Mouse (Mus musculus) stomach, embryonic 14.5 days (tissue): ENCODE results near the gene Cldn11. TPM values are rescaled to one million over a fixed set of nuclear protein-coding genes. Genes with fewer than 3 reads are reported as not detected.

Experiments
- ATAC-seq: fragments of 200-750 bp; cut with Nextera tagmentation; 2 replicates; pipeline ENCODE4 v1.8.0; 2017; ENCODE audit warnings: low read depth, moderate TSS enrichment; ENCODE audit not compliant: insufficient number of reproducible peaks, insufficient read depth, low FRiP score
- H3K27ac ChIP-seq: fragments of 300-500 bp; sonication (generic); 2 replicates; pipeline ENCODE4 v1.5.1; 2014; ENCODE audit warnings: mild to moderate bottlenecking, low read length, moderate library complexity, mixed read lengths
- H3K27me3 ChIP-seq: fragments of 300-500 bp; sonication (generic); 2 replicates; pipeline ENCODE4 v1.6.1; 2014; ENCODE audit warnings: low read length, control low read depth, mixed read lengths; ENCODE audit not compliant: control insufficient read depth, insufficient read depth
- H3K36me3 ChIP-seq: fragments of 300-500 bp; sonication (generic); 2 replicates; pipeline ENCODE4 v1.6.1; 2014; ENCODE audit warnings: mild to moderate bottlenecking, control low read depth, low read length, moderate library complexity, mixed read lengths; ENCODE audit not compliant: control insufficient read depth, insufficient read depth
- H3K4me1 ChIP-seq: fragments of 300-500 bp; sonication (generic); 2 replicates; pipeline ENCODE4 v1.6.1; 2014; ENCODE audit warnings: low read length, control low read depth, mixed read lengths; ENCODE audit not compliant: control insufficient read depth, insufficient read depth
- H3K4me2 ChIP-seq: fragments of 300-500 bp; sonication (generic); replicated peaks from 2 replicates; pipeline ENCODE4 v1.6.1; 2014; ENCODE audit warnings: low read depth, low read length, control low read depth
- H3K4me3 ChIP-seq: fragments of 300-500 bp; sonication (generic); 2 replicates; pipeline ENCODE4 v1.5.1; 2014; ENCODE audit warnings: low read depth, low read length, control low read depth
- H3K9ac ChIP-seq: fragments of 300-500 bp; sonication (generic); replicated peaks from 2 replicates; pipeline ENCODE4 v1.6.1; 2014; ENCODE audit warnings: low read depth, mild to moderate bottlenecking, control low read depth, low read length, moderate library complexity, mixed read lengths
- H3K9me3 ChIP-seq: fragments of 300-500 bp; sonication (generic); 2 replicates; pipeline ENCODE4 v1.6.1; 2016; ENCODE audit warnings: low read depth, low read length, control low read depth; ENCODE audit not compliant: control insufficient read depth
- WGBS: fragments of 180-500 bp; shearing (Covaris S2); extraction: QIAGEN DNeasy Blood & Tissue Kit; methylation state at CpG from one replicate; pipeline ENCODE4 v1.1.7; 2014; 5-methylcytosine and 5-hydroxymethylcytosine counted together
- polyA plus RNA-seq: library from polyadenylated mRNA; unstranded; fragments of >200 nt; fragmentation: Nextera tagmentation; extraction: Ambion mirVana; gene quantifications from 2 replicates; pipeline ENCODE4 v1.2.1, GENCODE M21; 2014

Cldn11 gene
- polyA plus RNA-seq, 1 experiment from 2014 or later, result 2.0 TPM

DNA sequence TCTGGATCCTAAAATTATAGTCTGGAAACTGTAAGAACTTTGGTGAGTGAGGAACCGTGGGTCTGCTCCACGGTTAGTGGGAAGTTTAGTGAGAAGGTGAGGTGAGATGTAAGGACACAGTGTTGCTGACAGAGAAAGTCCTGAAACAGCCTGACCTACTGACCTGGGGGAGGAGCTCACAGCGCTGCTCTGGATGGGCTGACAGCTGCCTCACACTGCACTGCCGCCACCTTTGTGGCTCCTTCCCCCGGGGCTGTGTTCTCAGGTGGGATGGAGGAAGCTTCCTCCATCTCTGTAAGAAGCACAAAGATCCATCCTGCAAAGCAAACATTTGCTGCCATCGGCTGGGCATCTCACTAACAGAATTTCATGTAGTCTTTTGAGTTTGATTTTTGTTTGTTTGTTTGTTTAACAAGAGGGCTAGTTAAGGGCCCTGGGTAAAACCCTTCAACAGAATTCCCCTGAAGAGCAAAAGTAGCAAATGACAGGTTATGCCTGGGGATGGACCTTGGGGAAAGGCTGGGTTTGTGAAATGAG lies 58.8 kb downstream of the Cldn11 start:
- H3K27ac ChIP-seq, result no peak overlapping the region
- H3K27me3 ChIP-seq, result no peaks in the 10 kb centered on the region
- H3K9ac ChIP-seq, result no peak overlapping the region
- H3K4me2 ChIP-seq, result peak overlapping the region; percentile 28; the same call in 1 of the 2 replicates
- no peaks in the 10 kb centered on the region for H3K9me3 ChIP-seq
- WGBS, result 12% methylated on average over 6 of the region's 6 CpGs
- ATAC-seq, result no peak
- H3K4me3 ChIP-seq, result no peak overlapping the region
- no peaks in the 10 kb centered on the region for H3K36me3 ChIP-seq
- 0 out of 2 replicates have a peak, but pooled peaks cover 6% of the 10 kb centered on the region for H3K4me1 ChIP-seq

- Histone ChIP-seq H3K9ac (no peak overlapping the region), H3K27ac (no peak overlapping the region), H3K4me2 (peak overlapping the region; percentile 28), H3K4me3 (no peak overlapping the region), H3K4me1 (0 out of 2 replicates have a peak, but pooled peaks cover 6% of the 10 kb centered on the region), H3K9me3 (no peaks in the 10 kb centered on the region), H3K27me3 (no peaks in the 10 kb centered on the region), H3K36me3 (no peaks in the 10 kb centered on the region)
- ATAC-seq, result no peak
- WGBS, result 8% methylated on average over 19 of the region's 19 CpGs
These were observed 59.3 kb downstream of the Cldn11 start for GRCm38 (mm10) chr3:31209001-31209400.

- no peak overlapping the region for H3K9ac ChIP-seq
- no peak overlapping the region for H3K4me3 ChIP-seq
- H3K27ac ChIP-seq, result no peak overlapping the region
- no peaks in the 10 kb centered on the region for H3K36me3 ChIP-seq
- no peak for ATAC-seq
- no peaks in the 10 kb centered on the region for H3K9me3 ChIP-seq
- H3K4me1 ChIP-seq, result 0 out of 2 replicates have a peak, but pooled peaks cover 6% of the 10 kb centered on the region
- H3K4me2 ChIP-seq, result no peak overlapping the region
- H3K27me3 ChIP-seq, result no peaks in the 10 kb centered on the region
- 47% methylated on average over 9 of the region's 9 CpGs for WGBS
These were observed 62.7 kb downstream of the Cldn11 start for GRCm38 (mm10) chr3:31212205-31213038.

GRCm38 (mm10) chr3:31213802-31214201 lies 64.1 kb downstream of the Cldn11 start:
- no peaks in the 10 kb centered on the region for H3K36me3 ChIP-seq
- H3K9ac ChIP-seq, result no peak overlapping the region
- H3K9me3 ChIP-seq, result no peaks in the 10 kb centered on the region
- WGBS, result 24% methylated on average over 3 of the region's 3 CpGs
- no peak overlapping the region for H3K4me2 ChIP-seq
- H3K4me3 ChIP-seq, result no peak overlapping the region
- H3K27ac ChIP-seq, result no peak overlapping the region
- no peaks in the 10 kb centered on the region for H3K4me1 ChIP-seq
- no peaks in the 10 kb centered on the region for H3K27me3 ChIP-seq
- no peak for ATAC-seq

Other genes with a start within 250 kb of the Cldn11 start
- 12.9 and 13.7 TPM in 2 replicates for gene Phc3, start 180.5 kb upstream of the Cldn11 start, polyA plus RNA-seq
- 51.0 and 51.7 TPM in 2 replicates for gene Prkci, start 154.2 kb upstream of the Cldn11 start, polyA plus RNA-seq
- 27.6 and 30.3 TPM in 2 replicates for gene Skil, start 54.9 kb upstream of the Cldn11 start, polyA plus RNA-seq
- 1.3 and 1.6 TPM in 2 replicates for gene Slc7a14, start 160.5 kb downstream of the Cldn11 start, polyA plus RNA-seq